Mouse (Mus musculus) forebrain, embryonic 10.5 days (tissue): ENCODE measurements around the gene Tnni2. TPM values are rescaled to one million over a fixed set of nuclear protein-coding genes. Genes with fewer than 3 reads are reported as not detected.

Source experiments
- DNase-seq: peaks from one replicate; pipeline ENCODE4 v3.0.0-alpha.2; 2017; ENCODE audit warnings: low spot score; ENCODE audit errors: extremely low spot score
- H3K27ac ChIP-seq: fragments of 300-500 bp; sonication (generic); 2 replicates; pipeline ENCODE4 v1.5.1; 2016; ENCODE audit warnings: mild to moderate bottlenecking
- H3K27me3 ChIP-seq: fragments of 300-500 bp; sonication (generic); 2 replicates; pipeline ENCODE4 v1.6.1; 2016; ENCODE audit warnings: mild to moderate bottlenecking; ENCODE audit not compliant: poor library complexity, severe bottlenecking
- H3K36me3 ChIP-seq: fragments of 300-500 bp; sonication (generic); replicated peaks from 2 replicates; pipeline ENCODE4 v1.6.1; 2016; ENCODE audit warnings: mild to moderate bottlenecking, moderate library complexity
- H3K4me1 ChIP-seq: fragments of 300-500 bp; sonication (generic); 2 replicates; pipeline ENCODE4 v1.6.1; 2016
- H3K4me3 ChIP-seq: fragments of 300-500 bp; sonication (generic); 2 replicates; pipeline ENCODE4 v1.5.1; 2016; ENCODE audit warnings: mild to moderate bottlenecking, moderate library complexity
- H3K9me3 ChIP-seq: fragments of 300-500 bp; sonication (generic); 2 replicates; pipeline ENCODE4 v1.6.1; 2016; ENCODE audit warnings: mild to moderate bottlenecking, moderate library complexity
- WGBS: fragments of 180-500 bp; shearing (Covaris S2); methylation state at CpG from one replicate; pipeline ENCODE4 v1.1.7; 2016; 5-methylcytosine and 5-hydroxymethylcytosine counted together
- polyA plus RNA-seq: library from polyadenylated mRNA; unstranded; fragments of >200 nt; fragmentation: Nextera tagmentation; extraction: Ambion mirVana; gene quantifications from 2 replicates; pipeline ENCODE4 v1.2.1, GENCODE M21; 2016

Tnni2 gene
- polyA plus RNA-seq, 1 experiment from 2014 or later = 1.4 TPM

DNA sequence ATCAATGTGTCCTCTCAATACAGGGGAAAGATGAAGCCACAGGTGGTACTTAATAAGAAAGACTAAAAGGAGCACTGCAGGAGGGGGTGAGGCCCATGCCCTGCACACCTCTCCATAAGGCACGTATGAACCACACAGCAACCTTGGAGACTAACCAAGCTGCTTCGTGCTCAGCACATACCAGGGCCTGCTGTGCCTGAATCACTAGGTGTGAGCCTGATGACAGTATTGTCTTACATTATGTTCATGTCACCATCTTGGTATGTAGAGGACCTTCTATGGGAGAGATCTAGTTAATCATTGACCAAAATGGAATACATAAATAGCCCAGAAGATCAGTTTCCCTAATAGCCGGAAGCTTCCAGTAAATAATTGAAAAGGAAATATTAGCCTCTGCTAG lies 32.0 kb upstream of the Tnni2 start:
- 87% methylated on average over 3 of the region's 3 CpGs for WGBS
- H3K4me3 ChIP-seq = no peak overlapping the region

DNA sequence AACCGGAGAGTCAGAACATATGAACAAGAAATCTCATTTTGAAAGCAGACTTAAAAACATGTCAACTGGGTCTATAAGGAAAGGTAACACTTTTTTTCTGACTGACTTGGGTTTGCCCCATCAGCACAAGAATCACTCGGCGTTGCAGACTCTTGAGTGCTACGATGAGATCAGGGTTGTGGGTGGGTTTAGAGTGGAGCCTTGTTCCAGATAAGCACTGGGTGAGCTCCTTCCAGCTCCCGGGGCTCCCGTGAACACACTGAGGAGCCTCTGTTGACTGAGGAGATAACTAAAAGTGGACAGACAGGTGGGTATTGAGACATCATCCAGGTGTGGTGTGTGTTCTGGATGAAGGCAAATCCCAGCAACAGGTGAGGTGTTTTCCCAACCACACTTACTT lies 28.3 kb upstream of the Tnni2 start:
- Histone ChIP-seq H3K9me3 (no peaks in the 10 kb centered on the region), H3K36me3 (no peaks in the 10 kb centered on the region), H3K27ac (no peak overlapping the region), H3K27me3 (0 out of 2 replicates have a peak, but pooled peaks cover 10% of the 10 kb centered on the region), H3K4me1 (no peaks in the 10 kb centered on the region), H3K4me3 (no peak overlapping the region)
- no peak for DNase-seq
- 94% methylated on average over 6 of the region's 6 CpGs for WGBS

More for the DNA sequence above, 32.0 kb upstream of the Tnni2 start:
- 0 out of 2 replicates have a peak, but pooled peaks cover 12% of the 10 kb centered on the region for H3K27me3 ChIP-seq
- no peak for DNase-seq
- H3K9me3 ChIP-seq = no peaks in the 10 kb centered on the region
- H3K4me1 ChIP-seq = no peaks in the 10 kb centered on the region
- H3K36me3 ChIP-seq = no peaks in the 10 kb centered on the region
- H3K27ac ChIP-seq = no peak overlapping the region

GRCm38 (mm10) chr7:142415314-142415713 lies 26.3 kb upstream of the Tnni2 start:
- DNase-seq = no peak
- Histone ChIP-seq H3K36me3 (no peaks in the 10 kb centered on the region), H3K4me1 (no peaks in the 10 kb centered on the region), H3K9me3 (no peaks in the 10 kb centered on the region), H3K4me3 (no peak overlapping the region), H3K27me3 (no peaks in the 10 kb centered on the region), H3K27ac (no peak overlapping the region)
- 63% methylated on average over 4 of the region's 4 CpGs for WGBS

DNA sequence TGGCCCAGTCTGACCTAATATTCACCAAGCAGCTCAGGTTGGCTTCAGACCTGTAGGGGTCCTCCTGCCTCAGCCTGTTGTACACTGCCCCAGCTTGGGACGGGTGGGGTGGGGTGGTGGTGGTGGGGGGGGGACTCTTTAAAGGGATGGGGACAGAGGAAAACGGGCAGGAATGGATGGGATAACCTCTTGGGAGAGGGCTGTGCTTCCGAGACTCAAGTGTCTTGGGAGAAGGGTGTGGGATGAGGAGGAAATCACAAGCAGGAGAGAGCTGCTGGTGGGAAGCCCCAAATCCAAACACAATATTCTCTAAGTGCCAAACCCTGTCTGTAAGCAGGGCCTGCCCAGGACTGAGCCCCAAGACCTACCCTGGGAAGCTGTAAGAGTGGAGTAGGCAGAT lies 25.4 kb upstream of the Tnni2 start:
- Histone ChIP-seq H3K27ac (no peak overlapping the region), H3K4me1 (no peaks in the 10 kb centered on the region), H3K9me3 (no peaks in the 10 kb centered on the region), H3K36me3 (no peaks in the 10 kb centered on the region), H3K4me3 (no peak overlapping the region), H3K27me3 (no peaks in the 10 kb centered on the region)
- no peak for DNase-seq
- 79% methylated on average over 3 of the region's 3 CpGs for WGBS

- Histone ChIP-seq H3K4me1 (no peaks in the 10 kb centered on the region), H3K27me3 (no peaks in the 10 kb centered on the region), H3K27ac (no peak overlapping the region), H3K4me3 (no peak overlapping the region), H3K36me3 (no peaks in the 10 kb centered on the region), H3K9me3 (no peaks in the 10 kb centered on the region)
- WGBS = 98% methylated on average over 2 of the region's 2 CpGs
- DNase-seq = no peak
Observed at GRCm38 (mm10) chr7:142418027-142418426, 23.6 kb upstream of the Tnni2 start.

DNA sequence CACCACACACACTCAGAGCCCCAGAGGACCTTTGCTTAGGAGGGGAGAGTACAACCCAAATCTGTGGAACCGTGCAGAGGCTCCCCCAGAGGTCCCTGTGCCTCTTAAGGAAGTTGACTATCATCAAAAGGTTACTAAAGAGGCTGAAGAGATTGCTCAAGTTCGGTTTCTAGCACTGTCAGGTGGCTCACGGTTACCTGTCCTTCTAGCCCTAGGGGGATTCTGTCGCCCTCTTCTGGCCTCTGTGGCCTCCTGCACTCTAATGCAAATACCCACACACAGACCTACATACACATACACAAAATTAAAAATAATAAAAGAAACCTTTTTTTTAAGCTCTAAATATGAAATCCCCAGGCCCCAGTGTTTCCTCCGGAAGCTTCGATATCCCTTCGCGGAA lies 22.9 kb upstream of the Tnni2 start:
- peaks cover 4% of the 10 kb centered on the region; the same call in 1 of the 2 replicates for H3K9me3 ChIP-seq
- H3K27ac ChIP-seq = no peak overlapping the region
- no peaks in the 10 kb centered on the region for H3K27me3 ChIP-seq
- H3K4me1 ChIP-seq = no peaks in the 10 kb centered on the region
- no peaks in the 10 kb centered on the region for H3K36me3 ChIP-seq
- 87% methylated on average over 8 of the region's 8 CpGs for WGBS
- no peak overlapping the region for H3K4me3 ChIP-seq
- DNase-seq = no peak

DNA sequence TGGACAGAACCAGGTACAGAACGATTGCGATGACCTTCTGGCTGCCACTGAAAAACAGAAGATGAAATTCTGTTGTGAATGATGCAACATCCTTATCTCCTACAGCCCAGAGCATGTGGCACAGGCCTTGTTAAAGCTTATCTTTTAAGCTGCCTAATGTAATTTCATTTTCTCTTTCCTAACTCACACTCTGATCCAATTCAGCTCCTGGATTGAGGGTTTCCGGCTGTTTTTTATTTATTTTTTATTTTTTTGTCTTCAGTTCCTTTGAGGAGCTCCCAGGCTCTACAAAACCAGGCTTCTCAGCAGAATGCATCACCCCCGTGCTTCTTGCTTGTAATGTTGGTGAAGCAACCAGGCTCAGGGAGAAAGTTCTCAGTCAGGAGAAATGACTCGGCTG lies 21.7 kb upstream of the Tnni2 start:
- Histone ChIP-seq H3K4me3 (no peak overlapping the region), H3K27me3 (no peaks in the 10 kb centered on the region), H3K27ac (no peak overlapping the region), H3K36me3 (no peaks in the 10 kb centered on the region), H3K4me1 (no peaks in the 10 kb centered on the region), H3K9me3 (peaks cover 6% of the 10 kb centered on the region; the same call in 1 of the 2 replicates)
- WGBS = 94% methylated on average over 5 of the region's 5 CpGs
- no peak for DNase-seq

DNA sequence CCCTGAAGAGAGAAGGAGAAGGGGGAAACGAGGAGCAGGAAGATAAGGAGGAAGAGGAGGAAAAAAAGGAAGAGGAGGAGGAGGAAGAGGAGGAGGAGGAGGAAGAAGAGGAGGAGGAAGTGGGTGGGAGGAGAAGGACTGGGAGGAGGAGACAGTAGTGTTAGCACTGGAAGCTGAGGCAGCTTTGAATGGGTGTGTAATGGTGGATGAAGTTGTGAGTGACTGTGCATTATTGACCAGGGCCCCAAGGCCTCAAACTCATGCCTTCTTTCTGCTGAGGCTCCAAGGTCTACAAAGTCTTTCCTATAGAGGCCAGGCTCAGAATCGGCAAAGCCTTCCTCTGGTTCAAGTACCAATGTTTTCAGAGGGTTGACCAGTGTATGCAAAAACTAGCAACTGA lies 19.8 kb upstream of the Tnni2 start:
- H3K27me3 ChIP-seq = peaks cover 5% of the 10 kb centered on the region
- no peak for DNase-seq
- H3K27ac ChIP-seq = no peak overlapping the region
- WGBS = 82% methylated on average over 2 of the region's 2 CpGs
- no peaks in the 10 kb centered on the region for H3K36me3 ChIP-seq
- H3K4me1 ChIP-seq = peaks cover 5% of the 10 kb centered on the region
- H3K9me3 ChIP-seq = peaks cover 6% of the 10 kb centered on the region; the same call in 1 of the 2 replicates
- no peak overlapping the region for H3K4me3 ChIP-seq

GRCm38 (mm10) chr7:142425641-142426213 lies 15.9 kb upstream of the Tnni2 start:
- WGBS = 57% methylated on average over 11 of the region's 11 CpGs
- DNase-seq = no peak
- Histone ChIP-seq H3K4me1 (peaks cover 14% of the 10 kb centered on the region), H3K27me3 (peaks cover 19% of the 10 kb centered on the region), H3K4me3 (no peak overlapping the region), H3K27ac (no peak overlapping the region), H3K9me3 (peaks cover 6% of the 10 kb centered on the region; the same call in 1 of the 2 replicates), H3K36me3 (no peaks in the 10 kb centered on the region)

- H3K4me1 ChIP-seq = peaks cover 14% of the 10 kb centered on the region
- peak; percentile 77 for DNase-seq
- H3K9me3 ChIP-seq = peaks cover 6% of the 10 kb centered on the region; the same call in 1 of the 2 replicates
- no peak overlapping the region for H3K27ac ChIP-seq
- H3K27me3 ChIP-seq = peaks cover 19% of the 10 kb centered on the region
- H3K4me3 ChIP-seq = no peak overlapping the region
- no peaks in the 10 kb centered on the region for H3K36me3 ChIP-seq
- WGBS = 1% methylated on average over 7 of the region's 7 CpGs
Observed at GRCm38 (mm10) chr7:142428213-142428612, 13.4 kb upstream of the Tnni2 start.

- WGBS = 85% methylated on average over 12 of the region's 12 CpGs
Observed at GRCm38 (mm10) chr7:142430160-142430678, 11.4 kb upstream of the Tnni2 start.

DNA sequence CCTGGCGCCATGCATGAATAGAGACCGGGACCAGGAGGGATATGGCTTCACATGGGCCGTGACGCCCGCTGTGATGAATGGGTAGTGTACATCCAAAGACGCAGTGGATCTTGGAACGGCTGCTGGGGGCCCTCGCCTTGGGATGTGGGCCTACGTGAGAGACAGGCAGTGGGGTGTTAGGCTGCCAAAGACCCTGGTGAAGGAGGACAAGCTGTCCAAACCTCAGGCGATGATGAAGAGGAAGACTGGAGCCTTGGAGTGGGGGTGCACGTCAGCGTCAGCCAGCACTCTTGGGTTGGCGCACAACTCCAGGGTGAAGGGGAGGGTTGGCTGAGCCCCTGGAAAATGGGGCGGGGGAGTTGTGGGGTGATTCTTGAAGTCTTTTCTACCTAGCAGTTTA lies 10.5 kb upstream of the Tnni2 start:
- 94% methylated on average over 14 of the region's 14 CpGs for WGBS
- no peaks in the 10 kb centered on the region for H3K36me3 ChIP-seq

More at GRCm38 (mm10) chr7:142430160-142430678, 11.4 kb upstream of the Tnni2 start:
- peaks cover 19% of the 10 kb centered on the region for H3K27me3 ChIP-seq
- no peak overlapping the region for H3K4me3 ChIP-seq
- H3K9me3 ChIP-seq = no peaks in the 10 kb centered on the region
- H3K36me3 ChIP-seq = no peaks in the 10 kb centered on the region
- DNase-seq = no peak
- H3K4me1 ChIP-seq = peaks cover 20% of the 10 kb centered on the region
- H3K27ac ChIP-seq = no peak overlapping the region; the same call in 1 of the 2 replicates

GRCm38 (mm10) chr7:142433623-142434022 lies 8.0 kb upstream of the Tnni2 start:
- Histone ChIP-seq H3K4me3 (no peak overlapping the region), H3K27me3 (peaks cover 10% of the 10 kb centered on the region; the same call in 1 of the 2 replicates), H3K36me3 (no peaks in the 10 kb centered on the region), H3K9me3 (no peaks in the 10 kb centered on the region), H3K27ac (peak overlapping the region; percentile 32; the same call in 1 of the 2 replicates), H3K4me1 (0 out of 2 replicates have a peak, but pooled peaks cover 6% of the 10 kb centered on the region)
- 70% methylated on average over 19 of the region's 19 CpGs for WGBS
- DNase-seq = no peak

More for the DNA sequence above, 10.5 kb upstream of the Tnni2 start:
- Histone ChIP-seq H3K4me3 (no peak overlapping the region), H3K27ac (no peak overlapping the region), H3K4me1 (peaks cover 15% of the 10 kb centered on the region), H3K27me3 (peaks cover 20% of the 10 kb centered on the region), H3K9me3 (no peaks in the 10 kb centered on the region)
- no peak for DNase-seq
